Mouse (Mus musculus) kidney, adult 2 months (tissue): ENCODE results near the gene Fndc7. TPM values are rescaled to one million over a fixed set of nuclear protein-coding genes. Genes with fewer than 3 reads are reported as not detected.

Source experiments
- DNase-seq: peaks from one replicate; pipeline ENCODE4 v3.0.0; 2021
- H3K27ac ChIP-seq: fragments of 200-500 bp; 2 replicates; pipeline ENCODE4 v1.5.1; 2012; ENCODE audit warnings: low read depth, low read length, control low read depth, inconsistent platforms; ENCODE audit not compliant: insufficient read depth
- H3K27me3 ChIP-seq: fragments of 200-500 bp; replicated peaks from 2 replicates; pipeline ENCODE4 v1.6.1; 2012; ENCODE audit warnings: mild to moderate bottlenecking, moderate library complexity, low read length, inconsistent platforms; ENCODE audit not compliant: control insufficient read depth, insufficient read depth
- H3K36me3 ChIP-seq: fragments of 200-500 bp; 2 replicates; pipeline ENCODE4 v1.6.1; 2012; ENCODE audit warnings: mild to moderate bottlenecking, moderate library complexity, low read length, inconsistent platforms; ENCODE audit not compliant: control insufficient read depth, insufficient read depth
- H3K4me1 ChIP-seq: fragments of 200-500 bp; 2 replicates; pipeline ENCODE4 v1.6.1; 2011; ENCODE audit warnings: low read length; ENCODE audit not compliant: control insufficient read depth, insufficient read depth
- H3K4me3 ChIP-seq: fragments of 200-500 bp; 2 replicates; pipeline ENCODE4 v1.5.1; 2011; ENCODE audit warnings: mild to moderate bottlenecking, low read depth, low read length, control low read depth; ENCODE audit not compliant: insufficient read depth
- CTCF ChIP-seq: fragments of 200-500 bp; conservative IDR thresholded peaks from 2 replicates; pipeline ENCODE4 v1.5.1; 2011; ENCODE audit warnings: low read depth, mild to moderate bottlenecking, control low read depth, low read length, moderate library complexity, mixed read lengths; ENCODE audit not compliant: insufficient read depth, insufficient read length
- POLR2A ChIP-seq: fragments of 200-500 bp; IDR thresholded peaks from one replicate; pipeline ENCODE4 v1.6.1; 2011; ENCODE audit warnings: low read depth, low read length, control low read depth
- WGBS: fragments of 180-500 bp; shearing (Covaris S2); methylation state at CpG from one replicate; pipeline ENCODE4 v1.1.7; 2018; 5-methylcytosine and 5-hydroxymethylcytosine counted together
- polyA plus RNA-seq: library from polyadenylated mRNA; depleted of rRNA; stranded (reverse); fragments of >200 nt; gene quantifications from 2 replicates; pipeline ENCODE4 v1.2.3, GENCODE M21; 2012

The Fndc7 gene
- polyA plus RNA-seq, 1 experiment: 0.25 TPM

GRCm38 (mm10) chr3:108920442-108921070 is 30.7 kb upstream of the Fndc7 start:
- H3K27ac ChIP-seq: peak overlapping the region; percentile 96
- DNase-seq: peak; percentile 90
- 63% methylated on average over 3 of the region's 3 CpGs for WGBS
- no peak for TF ChIP-seq CTCF
- TF ChIP-seq POLR2A: no peak
- H3K36me3 ChIP-seq: no peaks in the 10 kb centered on the region
- peaks cover 15% of the 10 kb centered on the region for H3K4me1 ChIP-seq
- no peaks in the 10 kb centered on the region for H3K27me3 ChIP-seq
- no peak overlapping the region for H3K4me3 ChIP-seq

- no peak for DNase-seq
- TF ChIP-seq CTCF: no peak
- TF ChIP-seq POLR2A: no peak
- Histone ChIP-seq H3K4me3 (no peak overlapping the region), H3K27ac (no peak overlapping the region), H3K36me3 (no peaks in the 10 kb centered on the region), H3K4me1 (peaks cover 15% of the 10 kb centered on the region), H3K27me3 (no peaks in the 10 kb centered on the region)
- 70% methylated on average over 1 of the region's 1 CpGs for WGBS
Measured at GRCm38 (mm10) chr3:108918852-108919251, 29.0 kb upstream of the Fndc7 start.

GRCm38 (mm10) chr3:108917986-108918385 is 28.2 kb upstream of the Fndc7 start:
- H3K27me3 ChIP-seq: no peaks in the 10 kb centered on the region
- WGBS: 66% methylated on average over 3 of the region's 3 CpGs
- H3K4me3 ChIP-seq: no peak overlapping the region
- DNase-seq: no peak
- H3K36me3 ChIP-seq: no peaks in the 10 kb centered on the region
- TF ChIP-seq CTCF: no peak
- TF ChIP-seq POLR2A: no peak
- peaks cover 15% of the 10 kb centered on the region for H3K4me1 ChIP-seq
- H3K27ac ChIP-seq: no peak overlapping the region

GRCm38 (mm10) chr3:108916857-108917256 is 27.0 kb upstream of the Fndc7 start:
- Histone ChIP-seq H3K4me3 (no peak overlapping the region), H3K27ac (no peak overlapping the region), H3K36me3 (no peaks in the 10 kb centered on the region), H3K27me3 (no peaks in the 10 kb centered on the region), H3K4me1 (peaks cover 17% of the 10 kb centered on the region)
- WGBS: 64% methylated on average over 4 of the region's 4 CpGs
- TF ChIP-seq POLR2A (no peak), CTCF (no peak)
- no peak for DNase-seq

- 71% methylated on average over 1 of the region's 1 CpGs for WGBS
- H3K36me3 ChIP-seq: no peaks in the 10 kb centered on the region
- no peaks in the 10 kb centered on the region for H3K27me3 ChIP-seq
- H3K27ac ChIP-seq: no peak overlapping the region
- TF ChIP-seq POLR2A (no peak), CTCF (no peak)
- H3K4me3 ChIP-seq: no peak overlapping the region
- peaks cover 10% of the 10 kb centered on the region for H3K4me1 ChIP-seq
- DNase-seq: no peak
Measured at GRCm38 (mm10) chr3:108915999-108916398, 26.2 kb upstream of the Fndc7 start.

GRCm38 (mm10) chr3:108911548-108912413 is 22.0 kb upstream of the Fndc7 start, which contains the start of gene Prpf38b:
Gene Prpf38b (minus strand): TSS chr3:108911727.
- Histone ChIP-seq H3K36me3 (peaks cover 2% of the 10 kb centered on the region), H3K27ac (peak within 1 kb of the TSS; percentile 97), H3K4me3 (peak within 1 kb of the TSS; percentile 81), H3K4me1 (peaks cover 11% of the 10 kb centered on the region), H3K27me3 (no peaks in the 10 kb centered on the region)
- peak; percentile 97 for DNase-seq
- under 1% methylated on average over 53 of the region's 53 CpGs for WGBS
- no peak for TF ChIP-seq CTCF
- peak; percentile 62 for TF ChIP-seq POLR2A

GRCm38 (mm10) chr3:108911081-108911547 is 21.3 kb upstream of the Fndc7 start:
- Histone ChIP-seq H3K4me1 (peaks cover 11% of the 10 kb centered on the region), H3K27me3 (no peaks in the 10 kb centered on the region), H3K4me3 (peak overlapping the region; percentile 81), H3K36me3 (peaks cover 2% of the 10 kb centered on the region), H3K27ac (peak overlapping the region; percentile 97)
- DNase-seq: peak; percentile 69
- TF ChIP-seq CTCF (peak; percentile 44), POLR2A (no peak)
- 1% methylated on average over 44 of the region's 44 CpGs for WGBS
